Mouse (Mus musculus): ENCODE results near the gene Atg4a-ps. TPM values are rescaled to one million over a fixed set of nuclear protein-coding genes. Genes with fewer than 3 reads are reported as not detected.
A peak's percentile ranks its signal among the peaks of the same experiment; 100 is the strongest.

The Atg4a-ps gene
- polyA plus RNA-seq, 1 experiment from 2014 or later = not detected

- Histone ChIP-seq H3K9me3 (ENCODE audit: control insufficient read depth, low read length) (no peaks in the 10 kb centered on the region), H3K9ac (replicated peaks; ENCODE audit: low read depth, low read length) (no peak overlapping the region), H3K27ac (ENCODE audit: low read depth, low read length) (no peak overlapping the region), H3K36me3 (ENCODE audit: control insufficient read depth, insufficient read depth, low read length) (no peaks in the 10 kb centered on the region), H3K4me1 (ENCODE audit: control insufficient read depth, insufficient read depth, low read length) (peaks cover 9% of the 10 kb centered on the region; the same call in 1 of the 2 replicates), H3K27me3 (ENCODE audit: control insufficient read depth, insufficient read depth, low read length) (no peaks in the 10 kb centered on the region), H3K4me2 (ENCODE audit: low read depth, low read length) (no peak overlapping the region), H3K4me3 (ENCODE audit: low read depth, low read length) (no peak overlapping the region)
- ATAC-seq (ENCODE audit: low read depth) = no peak
- 86% methylated on average over 10 of the region's 10 CpGs for WGBS
Observed at GRCm38 (mm10) chr3:103623893-103624470, 21.9 kb downstream of the Atg4a-ps start.

- H3K27me3 ChIP-seq (ENCODE audit: control insufficient read depth, insufficient read depth, low read length) = no peaks in the 10 kb centered on the region
- H3K4me2 ChIP-seq (ENCODE audit: low read depth, low read length) = no peak overlapping the region
- peaks cover 9% of the 10 kb centered on the region; the same call in 1 of the 2 replicates for H3K4me1 ChIP-seq (ENCODE audit: control insufficient read depth, insufficient read depth, low read length)
- H3K36me3 ChIP-seq (ENCODE audit: control insufficient read depth, insufficient read depth, low read length) = no peaks in the 10 kb centered on the region
- no peak for ATAC-seq (ENCODE audit: low read depth)
- H3K27ac ChIP-seq (ENCODE audit: low read depth, low read length) = no peak overlapping the region
- H3K9ac ChIP-seq (replicated peaks; ENCODE audit: low read depth, low read length) = no peak overlapping the region
- H3K9me3 ChIP-seq (ENCODE audit: control insufficient read depth, low read length) = no peaks in the 10 kb centered on the region
- 81% methylated on average over 11 of the region's 11 CpGs for WGBS
- H3K4me3 ChIP-seq (ENCODE audit: low read depth, low read length) = no peak overlapping the region
Observed at GRCm38 (mm10) chr3:103620101-103620500, 25.8 kb downstream of the Atg4a-ps start.

- H3K4me1 ChIP-seq (ENCODE audit: control insufficient read depth, insufficient read depth, low read length) = no peaks in the 10 kb centered on the region
- H3K4me3 ChIP-seq (ENCODE audit: low read depth, low read length) = no peak overlapping the region
- no peaks in the 10 kb centered on the region for H3K27me3 ChIP-seq (ENCODE audit: control insufficient read depth, insufficient read depth, low read length)
- H3K27ac ChIP-seq (ENCODE audit: low read depth, low read length) = no peak overlapping the region
- 52% methylated on average over 6 of the region's 6 CpGs for WGBS
- no peak overlapping the region for H3K4me2 ChIP-seq (ENCODE audit: low read depth, low read length)
- no peak overlapping the region for H3K9ac ChIP-seq (replicated peaks; ENCODE audit: low read depth, low read length)
- no peaks in the 10 kb centered on the region for H3K9me3 ChIP-seq (ENCODE audit: control insufficient read depth, low read length)
- ATAC-seq (ENCODE audit: low read depth) = no peak
- H3K36me3 ChIP-seq (ENCODE audit: control insufficient read depth, insufficient read depth, low read length) = no peaks in the 10 kb centered on the region
Observed at GRCm38 (mm10) chr3:103616981-103617380, 28.9 kb downstream of the Atg4a-ps start.

GRCm38 (mm10) chr3:103615621-103616020, 30.2 kb downstream of the Atg4a-ps start:
- 82% methylated on average over 4 of the region's 4 CpGs for WGBS
- Histone ChIP-seq H3K36me3 (ENCODE audit: control insufficient read depth, insufficient read depth, low read length) (no peaks in the 10 kb centered on the region), H3K9me3 (ENCODE audit: control insufficient read depth, low read length) (no peaks in the 10 kb centered on the region), H3K9ac (replicated peaks; ENCODE audit: low read depth, low read length) (no peak overlapping the region), H3K4me3 (ENCODE audit: low read depth, low read length) (no peak overlapping the region), H3K4me1 (ENCODE audit: control insufficient read depth, insufficient read depth, low read length) (no peaks in the 10 kb centered on the region), H3K4me2 (ENCODE audit: low read depth, low read length) (no peak overlapping the region), H3K27me3 (ENCODE audit: control insufficient read depth, insufficient read depth, low read length) (no peaks in the 10 kb centered on the region), H3K27ac (ENCODE audit: low read depth, low read length) (no peak overlapping the region)
- ATAC-seq (ENCODE audit: low read depth) = no peak

GRCm38 (mm10) chr3:103612636-103613355, 33.1 kb downstream of the Atg4a-ps start:
- Histone ChIP-seq H3K9ac (replicated peaks; ENCODE audit: low read depth, low read length) (no peak overlapping the region), H3K27me3 (ENCODE audit: control insufficient read depth, insufficient read depth, low read length) (no peaks in the 10 kb centered on the region), H3K36me3 (ENCODE audit: control insufficient read depth, insufficient read depth, low read length) (no peaks in the 10 kb centered on the region), H3K4me3 (ENCODE audit: low read depth, low read length) (no peak overlapping the region), H3K27ac (ENCODE audit: low read depth, low read length) (no peak overlapping the region), H3K9me3 (ENCODE audit: control insufficient read depth, low read length) (no peaks in the 10 kb centered on the region), H3K4me1 (ENCODE audit: control insufficient read depth, insufficient read depth, low read length) (no peaks in the 10 kb centered on the region), H3K4me2 (ENCODE audit: low read depth, low read length) (no peak overlapping the region)
- WGBS = 80% methylated on average over 9 of the region's 9 CpGs
- no peak for ATAC-seq (ENCODE audit: low read depth)

- H3K9ac ChIP-seq (replicated peaks; ENCODE audit: low read depth, low read length) = no peak overlapping the region
- H3K27me3 ChIP-seq (ENCODE audit: control insufficient read depth, insufficient read depth, low read length) = no peaks in the 10 kb centered on the region
- no peak overlapping the region for H3K27ac ChIP-seq (ENCODE audit: low read depth, low read length)
- no peak overlapping the region for H3K4me2 ChIP-seq (ENCODE audit: low read depth, low read length)
- no peak for ATAC-seq (ENCODE audit: low read depth)
- H3K9me3 ChIP-seq (ENCODE audit: control insufficient read depth, low read length) = no peaks in the 10 kb centered on the region
- no peak overlapping the region for H3K4me3 ChIP-seq (ENCODE audit: low read depth, low read length)
- H3K4me1 ChIP-seq (ENCODE audit: control insufficient read depth, insufficient read depth, low read length) = peaks cover 7% of the 10 kb centered on the region; the same call in 1 of the 2 replicates
- WGBS = 94% methylated on average over 5 of the region's 5 CpGs
- no peaks in the 10 kb centered on the region for H3K36me3 ChIP-seq (ENCODE audit: control insufficient read depth, insufficient read depth, low read length)
Observed at GRCm38 (mm10) chr3:103610231-103610630, 35.6 kb downstream of the Atg4a-ps start.

GRCm38 (mm10) chr3:103606660-103607595, 38.9 kb downstream of the Atg4a-ps start:
- ATAC-seq (ENCODE audit: low read depth) = peak; percentile 34; the same call in 1 of the 2 replicates
- Histone ChIP-seq H3K9ac (replicated peaks; ENCODE audit: low read depth, low read length) (no peak overlapping the region), H3K36me3 (ENCODE audit: control insufficient read depth, insufficient read depth, low read length) (no peaks in the 10 kb centered on the region), H3K27me3 (ENCODE audit: control insufficient read depth, insufficient read depth, low read length) (no peaks in the 10 kb centered on the region), H3K4me2 (ENCODE audit: low read depth, low read length) (no peak overlapping the region), H3K9me3 (ENCODE audit: control insufficient read depth, low read length) (no peaks in the 10 kb centered on the region), H3K4me1 (ENCODE audit: control insufficient read depth, insufficient read depth, low read length) (peaks cover 7% of the 10 kb centered on the region; the same call in 1 of the 2 replicates), H3K27ac (ENCODE audit: low read depth, low read length) (peak overlapping the region; percentile 22; the same call in 1 of the 2 replicates), H3K4me3 (ENCODE audit: low read depth, low read length) (no peak overlapping the region)
- WGBS = 60% methylated on average over 13 of the region's 13 CpGs

GRCm38 (mm10) chr3:103606045-103606597, 39.7 kb downstream of the Atg4a-ps start:
- no peak overlapping the region for H3K27ac ChIP-seq (ENCODE audit: low read depth, low read length)
- no peak; the same call in 1 of the 2 replicates for ATAC-seq (ENCODE audit: low read depth)
- no peak overlapping the region for H3K9ac ChIP-seq (replicated peaks; ENCODE audit: low read depth, low read length)
- no peaks in the 10 kb centered on the region for H3K9me3 ChIP-seq (ENCODE audit: control insufficient read depth, low read length)
- no peaks in the 10 kb centered on the region for H3K36me3 ChIP-seq (ENCODE audit: control insufficient read depth, insufficient read depth, low read length)
- H3K4me3 ChIP-seq (ENCODE audit: low read depth, low read length) = no peak overlapping the region
- WGBS = 92% methylated on average over 6 of the region's 6 CpGs
- no peak overlapping the region for H3K4me2 ChIP-seq (ENCODE audit: low read depth, low read length)
- H3K27me3 ChIP-seq (ENCODE audit: control insufficient read depth, insufficient read depth, low read length) = no peaks in the 10 kb centered on the region
- H3K4me1 ChIP-seq (ENCODE audit: control insufficient read depth, insufficient read depth, low read length) = peaks cover 7% of the 10 kb centered on the region; the same call in 1 of the 2 replicates

All from neural tube, embryonic 14.5 days (tissue).